Mouse (Mus musculus) ovary, adult 18-20 months (tissue): Measurements from ENCODE around the gene Dntt.

Source experiments
- DNase-seq: peaks from one replicate; pipeline ENCODE4 v3.0.0; 2022; ENCODE audit warnings: low spot score, mixed read lengths

Dntt gene

GRCm38 (mm10) chr19:41054702-41055101 lies 25.6 kb downstream of the Dntt start:
- no peak for DNase-seq

- peak; percentile 45 for DNase-seq
Observed at GRCm38 (mm10) chr19:41071500-41071899, 42.4 kb downstream of the Dntt start.

GRCm38 (mm10) chr19:41073746-41074455 lies 44.8 kb downstream of the Dntt start:
- no peak for DNase-seq

GRCm38 (mm10) chr19:41076906-41077305 lies 47.8 kb downstream of the Dntt start, which contains the start of gene Opalin:
Gene Opalin, minus strand, starts transcription at chr19:41077113.
- no peak for DNase-seq

- no peak for DNase-seq
Observed at GRCm38 (mm10) chr19:41081589-41081988, 52.5 kb downstream of the Dntt start.

GRCm38 (mm10) chr19:41083646-41084045 lies 54.6 kb downstream of the Dntt start:
- DNase-seq: no peak

- no peak for DNase-seq
Observed at GRCm38 (mm10) chr19:41086289-41086688, 57.2 kb downstream of the Dntt start.

- DNase-seq: no peak
Observed at GRCm38 (mm10) chr19:41086700-41087099, 57.6 kb downstream of the Dntt start.

- DNase-seq: no peak
Observed at GRCm38 (mm10) chr19:41087901-41088300, 58.8 kb downstream of the Dntt start.

- no peak for DNase-seq
Observed at GRCm38 (mm10) chr19:41088491-41088890, 59.4 kb downstream of the Dntt start.

- no peak for DNase-seq
Observed at GRCm38 (mm10) chr19:41089833-41090232, 60.8 kb downstream of the Dntt start.

GRCm38 (mm10) chr19:41091901-41092300 lies 62.8 kb downstream of the Dntt start:
- no peak for DNase-seq

- DNase-seq: no peak
Observed at GRCm38 (mm10) chr19:41097038-41097437, 68.0 kb downstream of the Dntt start.

GRCm38 (mm10) chr19:41100863-41101262 lies 71.8 kb downstream of the Dntt start:
- no peak for DNase-seq

GRCm38 (mm10) chr19:41101390-41101789 lies 72.3 kb downstream of the Dntt start:
- DNase-seq: peak; percentile 34

GRCm38 (mm10) chr19:41104922-41105321 lies 75.8 kb downstream of the Dntt start:
- no peak for DNase-seq

- no peak for DNase-seq
Observed at GRCm38 (mm10) chr19:41107530-41107929, 78.5 kb downstream of the Dntt start.

GRCm38 (mm10) chr19:41108666-41109065 lies 79.6 kb downstream of the Dntt start:
- no peak for DNase-seq
